Mouse (Mus musculus) E14TG2a.4 (cell line): ENCODE data around the gene Ncaph.

Experiments
- CTCF ChIP-seq: conservative IDR thresholded peaks from 2 replicates; pipeline ENCODE4 v1.5.1; 2014; ENCODE audit warnings: low read length
- POU5F1 ChIP-seq: IDR thresholded peaks from 2 replicates; pipeline ENCODE4 v1.6.1; 2014; ENCODE audit warnings: low read length, borderline replicate concordance

- TF ChIP-seq CTCF (no peak), POU5F1 (no peak)
Measured at GRCm38 (mm10) chr2:127074116-127074515, 59.6 kb downstream of the Ncaph start.
